Mouse (Mus musculus) neutrophil, adult 5-6 weeks (primary cell): Measurements from ENCODE around the gene Myo1a. TPM values are rescaled to one million over a fixed set of nuclear protein-coding genes. Genes with fewer than 3 reads are reported as not detected.
"Not testable (repeated sequence)": the region's sequence is repeated elsewhere in the genome, so short reads cannot be mapped to it uniquely, and the experiment has no call there.

Source experiments
- ATAC-seq: fragments of 151-379, 151-347 bp; 2 replicates; pipeline ENCODE4 v1.8.0; 2017; ENCODE audit warnings: mild to moderate bottlenecking, moderate TSS enrichment; ENCODE audit not compliant: insufficient number of reproducible peaks, poor library complexity, low FRiP score, severe bottlenecking; ENCODE audit errors: extremely low read depth
- total RNA-seq: library from RNA; stranded (forward); fragments of 200-1000 nt; gene quantifications from 2 replicates; pipeline ENCODE4 v1.2.3, GENCODE M21; 2017

Myo1a gene
- total RNA-seq, 1 experiment from 2014 or later: 1.5 TPM

DNA sequence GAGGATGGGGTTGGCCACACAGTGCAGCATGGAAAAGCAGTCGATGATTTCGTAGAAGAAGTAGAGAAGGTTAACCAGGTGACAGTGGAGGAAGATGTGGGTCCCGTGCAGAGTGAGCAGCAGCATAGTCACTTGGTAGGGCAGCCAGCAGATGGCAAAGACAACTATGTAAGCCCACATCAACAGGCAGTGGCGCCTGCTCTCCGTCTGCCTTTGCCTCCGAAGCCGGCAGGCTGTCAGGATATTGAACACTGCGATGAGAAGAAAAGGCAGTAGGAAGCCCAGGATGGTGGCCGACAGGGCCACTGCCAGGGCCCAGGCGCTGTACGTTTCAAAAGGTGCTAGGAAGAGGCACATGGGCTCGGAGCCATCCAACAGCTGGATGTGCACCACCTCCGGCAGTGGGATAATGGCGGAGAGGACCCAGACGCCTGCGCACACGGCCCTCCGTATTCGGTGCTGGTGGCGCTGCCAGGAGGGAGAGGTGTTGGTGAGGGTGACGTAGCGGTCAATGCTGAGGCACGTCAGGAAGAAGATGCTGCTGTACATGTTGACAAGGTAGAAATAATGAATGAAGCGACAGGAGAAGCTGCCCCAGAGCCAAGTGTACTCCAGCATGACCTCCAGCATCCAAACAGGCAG is 45.3 kb downstream of the Myo1a start:
- ATAC-seq: no peak

DNA sequence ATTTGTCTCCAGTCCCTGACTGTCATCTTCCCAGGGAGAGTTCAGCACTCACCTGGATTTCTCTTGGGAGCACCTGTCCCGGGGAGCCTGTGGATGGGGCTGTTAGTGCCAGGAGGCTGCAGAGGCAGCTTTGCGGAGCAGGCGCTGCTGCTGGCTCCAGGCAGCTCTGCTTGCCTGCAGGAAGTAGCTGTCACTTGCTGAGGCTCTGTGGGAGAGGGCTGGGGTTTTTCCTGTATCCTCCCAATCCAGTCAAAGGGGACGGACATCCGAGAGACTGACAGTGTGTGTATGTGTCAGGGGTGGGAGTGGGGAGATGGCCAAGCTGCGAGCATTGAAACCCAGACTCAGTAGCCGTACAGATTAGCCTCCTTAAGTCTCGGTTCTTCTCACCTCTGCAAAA is 46.6 kb downstream of the Myo1a start, which contains the start of gene Gpr182:
Gene Gpr182, minus strand, starts transcription at position 185 of the 400 bp plus-strand sequence.
- ATAC-seq: no peak

DNA sequence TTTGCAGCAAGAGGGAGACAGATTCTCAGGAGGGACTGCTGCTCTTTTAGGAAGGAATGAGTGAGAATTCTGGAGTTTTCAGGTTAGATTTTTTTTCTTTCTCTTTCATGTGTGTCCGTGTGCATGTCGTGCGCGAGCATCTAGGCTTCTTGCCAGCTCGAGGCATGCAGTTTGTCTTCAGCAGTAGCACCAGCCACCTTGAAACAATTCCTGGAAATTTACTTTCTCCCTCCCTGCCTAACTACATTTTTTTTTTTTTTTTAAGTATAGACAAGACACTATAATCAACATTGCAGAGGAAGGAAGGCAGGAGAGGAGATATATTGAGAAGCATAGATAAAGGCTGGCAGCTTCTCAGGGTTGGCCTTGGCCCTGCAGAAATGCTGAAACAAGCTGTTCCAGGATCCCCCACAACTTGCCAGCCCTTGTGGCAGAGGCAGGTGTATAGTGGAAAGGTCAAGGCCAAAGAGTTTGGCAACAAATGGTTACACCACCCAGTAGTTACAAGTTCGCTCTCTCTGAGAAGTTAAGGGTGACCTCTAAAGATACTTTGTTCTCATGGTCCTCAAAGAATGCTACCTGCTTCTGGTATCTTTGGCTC is 49.7 kb downstream of the Myo1a start:
- ATAC-seq: no peak

DNA sequence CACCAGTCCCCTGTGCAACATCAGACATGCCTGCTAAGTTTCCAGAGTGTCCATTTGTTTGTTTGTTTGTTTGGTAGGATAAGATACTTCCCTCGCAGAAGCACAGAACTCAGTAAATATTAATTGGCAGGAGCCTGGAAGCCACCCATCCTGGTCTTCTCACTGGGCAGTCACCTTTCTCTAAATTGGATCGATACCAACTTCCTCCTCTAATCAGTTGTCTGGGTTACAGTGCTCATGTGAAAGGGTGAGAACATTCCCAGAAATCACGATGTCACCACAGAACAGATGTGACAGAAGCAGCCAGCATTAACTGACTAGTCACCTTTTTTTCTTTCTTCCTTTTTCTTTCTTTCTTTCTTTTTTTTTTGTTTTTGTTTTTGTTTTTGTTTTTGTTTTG is 50.3 kb downstream of the Myo1a start:
- ATAC-seq: no peak

DNA sequence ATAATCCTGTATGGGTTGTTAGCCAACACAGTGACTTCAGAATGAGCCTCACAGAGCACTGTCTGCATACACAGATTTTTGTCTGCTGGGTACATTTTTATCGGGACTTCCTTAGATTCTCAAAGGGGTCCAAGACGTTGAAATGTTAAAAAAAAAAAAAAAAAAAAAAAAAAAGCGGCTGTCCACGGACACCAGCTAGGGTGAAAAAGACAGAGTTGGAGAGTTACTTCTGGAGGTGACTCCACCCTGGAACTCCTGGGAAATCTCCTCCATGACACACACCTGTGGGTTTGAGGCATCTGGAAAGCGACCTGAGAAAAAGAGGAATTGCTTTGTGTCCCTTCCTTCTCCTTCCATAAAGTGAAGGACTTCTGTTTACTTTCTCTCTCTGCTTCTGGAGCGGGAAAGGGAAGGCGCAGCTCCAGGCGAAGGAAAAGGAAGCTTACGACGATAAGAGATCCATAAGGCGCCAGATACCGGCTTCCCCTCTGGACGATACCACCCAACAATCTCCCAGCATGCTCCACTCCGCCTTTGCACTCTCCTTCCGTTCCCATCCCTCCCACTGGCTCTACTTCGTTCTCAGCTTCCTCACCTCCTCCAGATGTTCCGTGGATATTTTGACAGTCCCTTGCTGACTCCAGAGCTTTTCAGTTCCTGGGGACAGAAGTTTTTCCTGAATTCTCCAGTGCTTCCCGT is 50.9 kb downstream of the Myo1a start:
- no peak for ATAC-seq

- ATAC-seq: no peak
These were observed 54.5 kb downstream of the Myo1a start, which contains the start of the genes Rdh1 and Rdh16f1 for GRCm38 (mm10) chr10:127759181-127760110. Gene Rdh1 (plus strand): TSS chr10:127759721. Gene Rdh16f1 (plus strand): TSS chr10:127759787.

DNA sequence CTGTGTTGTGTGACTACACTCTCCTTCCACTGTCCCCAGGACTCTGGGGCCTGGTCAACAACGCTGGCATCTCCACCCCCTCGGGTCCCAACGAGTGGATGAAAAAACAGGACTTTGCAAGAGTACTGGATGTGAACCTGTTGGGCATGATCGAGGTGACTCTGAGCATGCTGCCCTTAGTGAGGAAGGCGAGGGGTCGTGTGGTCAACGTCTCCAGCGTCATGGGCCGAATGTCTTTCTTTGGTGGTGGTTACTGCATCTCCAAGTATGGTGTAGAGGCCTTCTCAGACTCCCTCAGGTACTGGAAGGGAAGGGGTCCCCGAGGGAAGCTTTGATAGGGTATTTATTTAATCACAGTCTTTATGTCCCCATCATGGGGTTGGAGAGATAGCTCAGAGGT is 58.0 kb downstream of the Myo1a start:
- ATAC-seq: not testable (repeated sequence)

DNA sequence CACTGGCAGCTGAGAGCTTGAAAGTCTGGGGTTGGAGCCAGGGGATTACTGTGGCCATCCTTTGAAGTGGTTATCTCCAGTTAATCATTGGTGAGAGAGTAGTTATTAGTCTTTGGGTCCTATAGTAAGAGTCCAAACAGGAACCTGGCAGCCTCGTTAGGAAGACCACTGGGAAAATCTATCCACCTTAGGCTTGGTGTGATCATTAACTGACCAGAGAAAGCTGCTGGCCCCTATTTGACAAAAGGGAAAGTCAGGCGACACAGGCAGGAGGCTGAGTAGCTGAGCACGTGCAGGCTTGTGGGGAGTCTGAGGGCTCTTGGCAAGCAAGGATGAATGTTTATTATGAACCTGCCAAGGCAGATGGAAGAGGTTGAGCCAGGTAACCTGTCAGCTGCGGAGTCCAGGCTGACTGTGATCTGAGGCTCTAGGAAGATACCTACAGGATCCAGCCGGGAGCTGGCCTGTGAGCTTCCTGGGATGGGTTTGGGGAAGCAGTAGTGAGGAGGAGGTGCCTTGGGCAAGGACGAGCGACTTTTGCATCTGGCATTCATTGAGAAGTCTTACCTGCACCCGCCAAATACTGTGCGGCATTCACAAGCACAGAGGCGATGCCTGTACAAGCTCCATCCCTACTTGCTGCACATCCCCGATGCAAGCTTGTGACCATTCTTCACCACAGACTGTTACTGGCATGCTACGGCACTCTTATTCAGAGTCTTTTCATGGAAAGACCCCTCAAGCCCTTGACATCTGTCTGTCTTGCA is 59.1 kb downstream of the Myo1a start:
- no peak for ATAC-seq

DNA sequence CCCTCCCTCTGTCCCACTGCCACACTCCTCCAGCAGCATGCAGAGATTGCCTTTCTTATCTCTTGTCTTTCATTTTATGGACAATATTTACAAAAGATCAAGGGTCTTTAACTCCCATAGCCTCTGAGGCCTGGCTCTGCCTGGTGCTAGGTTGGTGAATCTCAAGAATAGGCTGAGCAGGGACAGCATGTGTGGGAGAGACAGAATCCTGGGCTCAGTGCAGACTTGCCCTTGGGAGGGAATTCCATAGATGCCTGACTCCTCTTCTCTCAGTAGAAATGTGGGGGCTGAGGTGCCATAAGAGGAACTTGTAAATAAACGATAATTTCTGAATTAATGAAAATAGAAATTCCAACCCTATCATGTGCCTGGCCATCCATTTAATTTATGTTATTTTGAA is 61.6 kb downstream of the Myo1a start:
- no peak for ATAC-seq

Other genes with a start within 250 kb of the Myo1a start
- gene Stac3, start 203.5 kb upstream of the Myo1a start, total RNA-seq: 6.0 and 9.8 TPM in 2 replicates
- gene Ndufa4l2, start 190.2 kb upstream of the Myo1a start, total RNA-seq: not detected in 2 replicates
- gene Shmt2, start 182.7 kb upstream of the Myo1a start, total RNA-seq: 22.8 and 25.0 TPM in 2 replicates
- gene Nxph4, start 170.6 kb upstream of the Myo1a start, total RNA-seq: not detected in 2 replicates
- 6.3 and 15.1 TPM in 2 replicates for gene Lrp1, start 84.0 kb upstream of the Myo1a start, total RNA-seq
- gene Stat6, start 62.2 kb upstream of the Myo1a start, total RNA-seq: 258 and 273 TPM in 2 replicates
- 42.6 and 45.7 TPM in 2 replicates for gene Nemp1, start 38.3 kb upstream of the Myo1a start, total RNA-seq
- gene Nab2, start 36.6 kb upstream of the Myo1a start, total RNA-seq: 19.0 and 19.3 TPM in 2 replicates
- gene Tac2, start 19.3 kb downstream of the Myo1a start, total RNA-seq: not detected in 2 replicates
- 20.7 and 25.7 TPM in 2 replicates for gene Zbtb39, start 34.4 kb downstream of the Myo1a start, total RNA-seq
- gene Gpr182, start 46.6 kb downstream of the Myo1a start, total RNA-seq: 0.12 and 0.23 TPM in 2 replicates
- gene Rdh1, start 54.6 kb downstream of the Myo1a start, total RNA-seq: 0.37 and 0.47 TPM in 2 replicates
- not detected in 2 replicates for gene Rdh16f1, start 54.6 kb downstream of the Myo1a start, total RNA-seq
- gene Rdh9, start 71.2 kb downstream of the Myo1a start, total RNA-seq: 1.7 TPM in 1 of 2 replicates, not detected in the other
- gene Rdh16, start 96.0 kb downstream of the Myo1a start, total RNA-seq: not detected in 2 replicates
- not detected in 2 replicates for gene Rdh19, start 144.8 kb downstream of the Myo1a start, total RNA-seq
- gene Rdh16f2, start 161.3 kb downstream of the Myo1a start, total RNA-seq: not detected in 2 replicates
- gene Rdh7, start 183.6 kb downstream of the Myo1a start, total RNA-seq: not detected in 2 replicates
- gene Sdr9c7, start 193.3 kb downstream of the Myo1a start, total RNA-seq: not detected in 2 replicates